Mouse (Mus musculus): ENCODE data around the gene Slc7a11.

Gene Slc7a11

GRCm38 (mm10) chr3:50302648-50303047 is 140.8 kb downstream of the Slc7a11 start:
- no peak for DNase-seq

DNA sequence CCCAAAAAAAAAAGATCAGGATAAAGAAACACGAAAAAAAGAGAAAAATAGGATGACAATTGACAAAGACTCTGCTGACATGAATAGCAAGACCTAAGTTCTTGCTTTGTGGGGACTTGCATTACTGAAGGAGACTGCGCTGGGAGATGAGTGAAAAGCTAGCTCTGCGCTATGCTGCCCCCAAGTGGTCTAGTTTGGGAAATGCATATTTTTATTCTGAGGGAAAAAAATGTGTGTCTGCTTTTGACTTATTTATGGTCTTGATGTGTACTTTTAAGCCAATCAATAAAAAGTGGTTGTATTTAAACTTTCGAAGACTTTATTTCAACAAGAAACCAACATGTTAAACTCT is 142.5 kb downstream of the Slc7a11 start:
- DNase-seq, result peak; percentile 28 to 64

DNA sequence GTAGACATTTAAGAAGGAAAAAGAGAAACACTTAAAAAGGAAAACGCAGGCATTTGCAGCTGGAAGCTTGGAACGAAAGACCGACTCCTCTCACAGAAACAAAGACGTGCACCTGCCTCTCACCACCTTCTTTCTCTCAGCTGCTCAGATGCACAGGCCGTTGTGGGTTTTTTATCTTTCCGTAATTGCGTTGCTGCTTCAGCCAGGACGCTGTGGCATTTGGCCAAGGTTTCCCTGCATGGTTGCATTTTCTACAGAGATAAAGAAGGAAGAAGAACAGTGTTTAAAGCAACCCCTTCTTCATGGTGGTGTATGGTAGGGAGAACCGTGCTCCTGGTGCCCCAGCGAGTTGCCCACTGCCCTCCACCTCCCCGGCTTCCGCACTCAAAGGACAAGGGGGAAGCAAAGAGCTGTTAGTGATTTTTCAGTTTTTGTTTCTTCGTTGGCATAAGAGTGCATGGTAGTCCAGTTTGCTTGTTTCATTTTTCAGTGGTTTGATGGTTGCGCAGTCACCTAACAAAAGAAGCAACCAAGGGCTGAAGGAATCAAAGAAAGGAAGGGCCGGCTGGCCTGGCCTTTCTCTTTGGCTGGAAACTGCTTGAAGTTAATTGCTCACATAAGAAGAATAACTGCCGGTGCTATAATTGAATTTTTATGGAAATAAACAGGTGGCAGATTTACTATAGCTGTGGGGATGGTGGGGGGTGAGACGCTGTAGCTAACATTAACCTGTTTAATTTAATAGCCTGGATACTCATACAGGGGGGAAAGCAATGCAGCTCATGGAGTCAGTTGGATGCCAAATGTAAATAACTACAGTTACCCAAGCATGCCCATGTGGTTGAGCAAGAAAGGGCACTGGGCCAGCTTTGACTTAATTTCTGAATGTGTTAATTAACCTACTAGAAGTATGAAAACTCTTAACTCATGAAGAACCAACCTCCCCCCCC is 143.1 kb downstream of the Slc7a11 start:
- no peak for DNase-seq

DNA sequence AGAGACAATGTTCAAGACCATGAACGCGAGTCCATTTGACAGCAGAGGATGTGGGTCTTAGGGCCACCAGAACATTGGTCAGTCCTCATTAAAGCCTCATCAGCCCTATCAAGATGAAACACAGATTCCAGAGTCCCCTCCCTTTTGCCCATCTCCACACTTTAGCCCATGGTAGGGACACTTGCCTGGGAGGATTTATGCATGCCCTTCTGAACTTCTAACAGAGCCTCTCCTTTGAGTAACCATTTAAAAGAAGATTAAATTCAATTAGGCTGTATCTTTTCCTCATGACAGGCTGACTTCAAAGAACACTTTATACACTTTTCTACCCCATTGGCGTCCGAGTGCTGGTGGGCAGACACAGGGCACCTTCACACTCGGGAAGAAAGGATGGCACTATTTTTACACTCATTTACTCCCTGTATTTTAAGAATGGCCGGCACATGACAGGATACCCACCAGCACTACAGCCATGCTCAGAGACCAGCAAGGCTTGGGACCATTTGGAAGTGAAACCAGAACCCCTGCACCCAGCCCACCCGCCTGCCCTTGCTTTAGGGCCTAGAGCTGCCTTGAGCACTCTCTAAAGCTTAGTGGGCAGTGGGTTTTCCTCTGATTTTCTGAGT is 144.9 kb downstream of the Slc7a11 start:
- no peak for DNase-seq

DNA sequence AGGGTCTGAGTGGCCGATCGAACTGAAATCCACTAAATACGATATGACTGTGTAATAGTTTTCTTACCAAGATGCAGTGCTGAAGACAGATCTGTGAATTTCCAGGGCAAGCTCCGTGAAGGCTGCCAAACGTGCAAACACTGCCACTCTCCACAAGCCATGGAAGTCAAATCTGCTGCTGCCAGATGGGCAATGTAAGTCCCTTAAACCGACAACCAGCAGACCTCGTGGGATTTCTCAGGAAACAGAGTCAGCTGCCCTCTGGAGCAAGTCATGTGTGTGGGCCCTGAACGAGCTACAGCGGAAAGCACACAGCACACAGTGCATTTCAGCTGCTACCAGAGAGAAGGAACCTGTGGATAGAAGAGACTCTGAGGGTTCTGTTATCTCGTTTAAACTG is 146.5 kb downstream of the Slc7a11 start:
- DNase-seq, result no peak

- DNase-seq, result no peak
Measured at GRCm38 (mm10) chr3:50275023-50275422, 168.4 kb downstream of the Slc7a11 start.

DNA sequence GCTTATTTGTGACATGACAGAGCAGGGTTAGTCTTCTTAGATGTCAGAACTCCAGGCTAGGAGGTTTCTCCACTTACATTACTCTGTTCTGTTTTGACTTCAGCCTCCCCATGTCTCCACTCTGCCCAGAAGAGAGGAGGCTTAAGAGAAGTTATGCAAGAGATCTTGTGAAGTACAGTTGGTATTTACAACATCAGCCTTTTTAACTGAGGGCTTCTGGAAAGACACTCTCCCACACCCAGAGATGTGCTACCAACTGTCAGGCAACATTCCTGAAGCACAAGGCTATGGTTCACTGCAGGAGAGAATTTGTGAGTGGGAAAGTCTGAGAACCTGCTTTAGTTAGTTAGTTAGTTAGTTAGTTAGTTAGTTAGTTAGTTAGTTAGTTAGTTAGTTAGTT is 171.2 kb downstream of the Slc7a11 start:
- DNase-seq, result no peak

GRCm38 (mm10) chr3:50269680-50270079 is 173.7 kb downstream of the Slc7a11 start:
- DNase-seq, result no peak

DNA sequence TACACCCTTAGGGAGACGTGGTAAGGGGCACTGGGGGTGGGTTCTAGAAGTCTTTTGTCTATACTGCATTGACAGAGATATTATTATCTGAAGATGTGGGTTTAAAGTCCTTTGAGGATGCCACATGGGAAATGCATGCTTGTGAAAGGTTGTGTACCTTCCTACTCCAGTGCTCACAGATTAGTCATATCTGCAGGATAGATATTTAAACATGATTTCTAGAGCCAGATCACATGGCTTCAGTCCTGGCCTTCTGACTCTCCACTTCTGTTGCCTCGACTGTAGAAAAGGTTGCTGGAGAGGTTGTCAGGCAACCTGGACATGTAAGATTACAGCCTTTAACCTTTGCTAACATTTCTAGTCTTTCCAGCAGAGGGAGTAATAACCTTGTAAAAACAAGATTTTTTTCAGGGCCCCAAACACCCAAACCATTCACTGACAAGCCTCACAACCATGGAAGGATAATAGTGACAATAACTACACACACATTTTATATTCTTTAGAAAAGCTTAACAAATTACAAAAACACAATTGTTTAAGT is 180.8 kb downstream of the Slc7a11 start:
- no peak for DNase-seq

DNA sequence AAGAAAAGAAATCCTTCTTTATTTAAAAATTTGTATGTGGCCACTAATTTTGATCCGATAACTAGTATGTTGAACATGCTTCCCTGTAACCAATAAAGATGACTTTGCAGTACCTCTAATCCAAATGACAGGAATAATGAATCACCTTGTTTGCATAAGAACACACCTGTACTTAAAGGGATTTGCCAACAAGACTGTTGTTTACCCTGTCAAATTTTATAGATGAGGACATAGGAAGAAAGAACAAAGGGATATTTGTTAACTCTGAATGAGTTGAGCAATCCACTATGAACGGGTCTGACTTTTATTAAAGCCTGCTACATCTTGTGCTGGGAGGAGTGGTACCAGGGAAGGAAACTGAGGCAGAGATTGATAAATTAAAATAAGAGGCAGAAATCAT is 181.3 kb downstream of the Slc7a11 start:
- no peak for DNase-seq

GRCm38 (mm10) chr3:50260667-50261066 is 182.7 kb downstream of the Slc7a11 start:
- DNase-seq, result no peak

DNA sequence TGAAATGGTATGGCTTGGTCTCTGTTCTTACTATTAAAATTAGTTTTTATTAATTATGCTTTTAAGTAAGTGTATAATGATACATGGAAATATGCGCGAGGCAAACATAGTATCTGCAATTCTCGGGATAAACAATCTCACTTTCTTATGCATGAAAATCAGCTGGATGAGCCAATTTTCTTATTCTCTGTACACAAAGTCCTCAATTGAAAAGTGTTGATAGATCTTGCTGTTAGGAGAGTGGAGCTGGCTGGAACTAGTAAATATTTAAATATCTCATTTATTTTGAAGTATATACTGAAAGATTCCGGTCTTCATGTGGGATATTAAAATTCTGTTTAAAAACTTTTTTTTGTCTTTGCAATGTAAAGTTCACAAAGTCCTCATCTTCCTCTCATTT is 184.6 kb downstream of the Slc7a11 start:
- no peak for DNase-seq

DNA sequence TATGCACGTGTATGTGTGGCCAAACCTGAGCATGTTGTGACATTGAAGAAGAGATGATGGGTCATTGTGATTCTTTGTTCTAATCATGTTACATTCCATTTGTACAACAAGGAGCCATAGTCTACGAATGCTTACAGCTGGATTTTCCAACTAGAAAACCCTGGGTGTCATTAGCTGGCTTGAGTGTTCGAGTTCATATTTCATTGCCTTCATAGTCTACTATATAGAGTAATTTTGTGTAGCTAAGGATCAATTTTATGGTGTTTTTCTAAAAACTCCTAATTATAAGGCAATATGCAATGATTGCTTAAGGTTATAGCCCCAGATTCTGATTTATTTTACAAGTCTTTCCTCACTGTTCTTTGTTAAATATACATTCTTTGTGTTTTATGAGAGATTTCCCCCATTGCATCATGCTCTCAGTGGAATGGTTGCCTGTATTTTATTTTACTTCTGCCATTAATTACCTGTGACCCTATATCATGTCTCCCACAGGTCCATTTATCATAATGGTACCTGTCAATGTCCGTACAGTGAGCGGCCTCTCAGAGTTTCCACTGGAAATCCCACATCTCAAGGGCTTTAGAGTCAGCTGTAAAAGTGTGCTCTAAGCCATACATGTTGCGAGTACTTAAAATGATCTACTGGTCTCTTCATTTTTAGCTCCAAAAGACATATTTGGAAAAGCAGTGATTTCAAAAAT is 193.7 kb downstream of the Slc7a11 start:
- no peak for DNase-seq

DNA sequence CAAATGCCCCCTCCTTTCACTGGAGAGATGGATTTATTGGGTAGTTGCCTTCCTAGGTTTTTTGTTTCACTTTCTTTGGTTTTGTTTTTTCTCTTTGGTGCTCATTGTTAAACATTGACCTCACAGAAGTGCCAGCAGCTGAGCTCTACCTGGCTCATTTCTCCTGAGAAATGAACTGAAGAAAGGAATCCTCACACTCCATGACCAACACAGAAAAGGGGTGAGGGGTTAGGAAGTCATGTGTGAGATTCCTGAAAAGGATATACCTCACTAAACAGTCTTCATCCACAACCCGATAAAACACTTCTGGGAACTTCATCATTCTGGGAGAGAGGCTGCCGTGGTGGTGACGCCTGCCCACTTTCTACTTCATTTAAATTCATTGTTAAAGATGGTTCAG is 207.4 kb downstream of the Slc7a11 start:
- DNase-seq, result no peak

DNA sequence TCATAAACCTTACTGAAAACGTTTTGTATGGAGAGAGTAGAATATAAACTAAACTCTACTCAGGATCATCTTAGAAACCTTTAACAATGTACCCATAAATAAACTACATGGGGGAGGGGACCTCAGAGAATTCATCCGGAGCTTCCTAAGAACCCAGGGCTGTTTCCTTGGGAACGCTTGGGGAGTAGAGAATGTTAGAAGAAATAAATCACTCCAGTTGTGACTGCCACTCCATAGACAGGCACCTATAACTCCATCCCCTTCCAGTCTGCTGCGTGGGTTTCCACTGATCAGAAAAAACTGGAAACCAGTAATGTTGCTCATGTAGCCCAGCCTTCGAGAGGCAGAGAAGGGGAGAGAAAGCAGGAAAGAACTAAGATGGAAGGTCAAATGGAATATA is 210.3 kb downstream of the Slc7a11 start:
- DNase-seq, result no peak

- DNase-seq, result no peak
Measured at GRCm38 (mm10) chr3:50224390-50225114, 218.9 kb downstream of the Slc7a11 start.

GRCm38 (mm10) chr3:50220454-50220853 is 223.0 kb downstream of the Slc7a11 start:
- DNase-seq, result no peak

DNA sequence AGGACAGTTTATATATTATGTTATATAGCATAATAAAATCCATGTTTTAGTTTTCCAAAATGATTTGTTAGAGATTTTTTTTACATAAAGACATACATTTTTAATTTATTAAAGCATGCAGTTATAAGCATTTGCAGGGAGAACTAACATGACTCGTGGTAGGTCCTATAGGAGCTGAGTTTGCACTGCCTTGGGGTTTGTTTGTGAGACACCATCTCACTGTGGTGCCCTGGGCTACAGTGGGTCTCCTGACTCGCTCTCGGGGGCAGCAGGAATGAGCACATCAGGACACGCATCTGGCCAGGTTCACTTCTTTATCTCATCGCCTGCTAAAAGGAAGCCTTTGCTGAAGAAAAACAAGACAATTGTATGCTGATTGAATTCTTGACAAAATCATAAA is 257.0 kb downstream of the Slc7a11 start:
- DNase-seq, result no peak

DNA sequence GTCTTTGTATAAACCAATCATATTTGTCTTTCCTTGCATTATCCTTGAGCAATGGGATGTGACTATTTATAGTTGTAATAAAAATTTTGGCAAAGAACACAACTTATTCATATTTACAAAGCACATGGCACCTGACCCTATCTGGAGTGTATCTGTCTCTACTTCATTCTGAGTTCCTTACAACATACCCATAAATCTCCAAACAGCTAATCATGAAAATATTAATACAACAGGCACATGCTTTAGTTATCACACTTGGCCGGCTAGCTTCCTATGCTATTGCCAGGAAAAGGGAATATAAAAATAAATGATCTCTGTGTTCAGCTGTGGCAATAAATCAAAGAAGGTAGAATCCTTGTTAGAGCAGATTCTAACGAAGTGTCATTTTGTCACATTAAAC is 257.5 kb downstream of the Slc7a11 start:
- no peak for DNase-seq

- no peak for DNase-seq
Measured at GRCm38 (mm10) chr3:50160756-50161155, 282.7 kb downstream of the Slc7a11 start.

GRCm38 (mm10) chr3:50144144-50144543 is 299.3 kb downstream of the Slc7a11 start:
- DNase-seq, result no peak

DNA sequence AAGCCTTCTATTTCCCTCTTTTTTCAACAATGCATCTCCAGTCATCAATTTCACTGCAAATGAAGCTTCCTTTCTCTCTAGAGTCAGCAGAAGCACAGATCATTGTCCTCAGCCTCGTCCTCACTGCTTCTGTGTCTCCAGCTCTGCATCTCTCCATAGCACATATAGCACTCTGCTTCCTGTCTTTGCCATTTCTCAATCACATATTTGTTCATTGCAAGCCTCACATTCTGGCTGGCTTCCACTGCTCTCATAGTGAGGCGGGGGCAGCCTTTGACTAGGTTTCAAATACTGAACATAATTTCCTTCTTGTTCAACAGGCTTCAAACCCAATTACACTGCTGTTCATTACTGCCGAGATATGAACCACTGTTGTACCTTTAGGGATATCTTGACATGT is 305.1 kb downstream of the Slc7a11 start:
- DNase-seq, result no peak

- no peak for DNase-seq
Measured at GRCm38 (mm10) chr3:50132204-50132603, 311.2 kb downstream of the Slc7a11 start.

Measured in lung, postnatal 4 days (tissue).